Mouse (Mus musculus) cerebellum, adult 2 months (tissue): ENCODE data around the gene Rgsl1.

ENCODE experiments used
- CTCF ChIP-seq: fragments of 200-500 bp; IDR thresholded peaks from 2 replicates; pipeline ENCODE4 v1.5.1; 2011; ENCODE audit warnings: low read depth, mild to moderate bottlenecking, control low read depth, low read length, moderate library complexity, borderline replicate concordance; ENCODE audit not compliant: insufficient read depth
- POLR2A ChIP-seq: fragments of 200-500 bp; IDR thresholded peaks from 2 replicates; pipeline ENCODE4 v1.6.1; 2011; ENCODE audit warnings: low read length, control low read depth, borderline replicate concordance; ENCODE audit not compliant: insufficient read depth

DNA sequence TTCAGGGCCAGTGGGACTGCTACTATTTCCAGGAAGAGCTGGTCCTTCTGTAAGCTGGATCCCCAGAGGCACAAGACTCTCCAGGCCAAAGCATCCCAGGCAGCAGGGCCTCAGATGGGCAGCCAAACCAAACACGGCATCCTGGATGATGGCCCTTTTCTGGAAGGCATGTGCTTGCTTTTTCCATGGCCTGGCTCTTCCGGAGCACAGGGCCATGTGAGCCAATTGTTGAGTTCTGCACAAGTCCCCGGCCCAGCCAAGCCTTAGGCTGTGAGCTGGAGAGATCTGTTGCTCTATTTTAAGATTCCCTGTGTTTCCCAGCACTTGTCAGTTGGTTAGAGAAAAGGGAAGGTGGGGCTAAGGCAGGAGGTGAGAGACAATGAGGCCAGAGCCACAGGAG, 113.3 kb downstream of the Rgsl1 start:
- no peak for TF ChIP-seq CTCF
- no peak for TF ChIP-seq POLR2A
